ENCODE assay signal across 10 mouse cellular contexts in the genomic region with DNA sequence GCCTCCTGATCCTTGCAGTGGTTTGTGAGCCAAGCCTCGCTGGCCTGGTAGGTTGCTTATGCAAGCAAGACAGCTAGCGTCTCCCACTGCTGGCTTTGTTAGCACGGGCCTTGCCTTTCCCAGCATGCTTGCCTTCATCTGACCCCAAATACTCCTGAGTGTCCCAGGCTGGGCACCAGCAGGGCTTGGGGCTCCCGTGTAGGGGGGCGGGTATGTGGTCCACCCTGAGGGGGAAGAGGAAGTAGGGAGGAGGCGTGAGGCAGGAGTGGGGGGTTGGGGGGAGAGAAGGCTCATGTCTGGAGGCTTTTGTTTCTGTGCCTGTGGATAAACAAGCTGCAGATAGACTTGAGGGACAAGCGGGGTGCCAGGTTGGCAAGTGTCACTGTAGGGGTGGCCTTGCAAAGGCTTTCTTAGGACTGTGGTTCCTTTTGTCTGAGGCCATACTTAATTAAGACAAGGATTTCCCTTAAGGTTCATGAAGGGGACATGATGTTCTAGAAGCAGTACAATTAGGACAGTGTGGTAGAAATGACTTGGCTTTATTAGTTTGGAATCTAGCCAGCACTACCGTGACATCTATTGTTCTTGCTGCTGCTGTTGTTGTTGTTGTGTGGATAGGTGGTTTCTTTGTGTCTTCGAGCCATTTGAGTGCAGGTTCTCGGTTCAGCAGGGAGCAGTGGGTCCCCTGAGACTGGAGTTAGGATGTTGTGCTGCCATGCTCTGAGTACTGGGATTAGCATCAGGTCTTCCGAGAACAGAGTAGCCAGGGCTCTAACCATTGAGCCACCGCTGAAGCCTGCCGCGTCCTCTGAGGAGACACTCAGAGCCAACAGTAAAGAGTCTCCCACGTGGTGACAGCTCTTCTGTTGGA. TPM values are rescaled to one million over a fixed set of nuclear protein-coding genes. Genes with fewer than 3 reads are reported as not detected.
DNase-seq lines count a peak whose midpoint lies in the region; ATAC-seq lines count a peak whose summit lies in the region.
"Had no signal": no experiment of that assay in that cellular context is flagged by ENCODE, and none has a peak within 500 bp of the region (broad histone marks: within the 10 kb centered on the region; RNA-seq: fewer than 3 reads in every experiment).

No protein-coding gene starts in this region.

- intact Hi-C loops in left cerebral cortex, postnatal 4 days (cut with DNase I): loop anchor here (10.0 kb wide), 1 partner anchor 371 kb away; no protein-coding TSS in a partner anchor

- WGBS in midbrain, embryonic 10.5 days: 74% methylated on average over 15 of the region's 15 CpGs
- 75% methylated on average over 15 of the region's 15 CpGs for WGBS in midbrain, embryonic 11.5 days
- 58% methylated on average over 15 of the region's 15 CpGs for WGBS in heart, embryonic 16.5 days
- 83% methylated on average over 15 of the region's 15 CpGs for WGBS in limb, embryonic 10.5 days

- DNase-seq in midbrain, embryonic 10.5 days (ENCODE audit: low spot score): no peak
- no peak for DNase-seq in midbrain, embryonic 11.5 days (ENCODE audit: low spot score, missing footprints)
- DNase-seq in limb, embryonic 10.5 days (ENCODE audit: low spot score): no peak
- no peak for DNase-seq in spleen, postnatal 36 days (ENCODE audit: low spot score in 2 of 2)
- DNase-seq in left cerebral cortex, postnatal 4 days: no peak
- DNase-seq in embryo, embryonic 11 days: no peak
- DNase-seq: cerebellum, postnatal 25 days had no signal

- H3K36me3 ChIP-seq in midbrain, embryonic 10.5 days: peaks cover 67% of the 10 kb centered on the region
- peaks cover 9% of the 10 kb centered on the region; the same call in 1 of the 2 replicates for H3K36me3 ChIP-seq in midbrain, embryonic 11.5 days (ENCODE audit: control insufficient read depth, insufficient read depth, low read length)
- peaks cover 12% of the 10 kb centered on the region for H3K36me3 ChIP-seq in heart, embryonic 16.5 days (ENCODE audit: control insufficient read depth, insufficient read depth)
- H3K36me3 ChIP-seq in limb, embryonic 10.5 days: peaks cover 70% of the 10 kb centered on the region

- peak overlapping the region; percentile 71 for H3K27ac ChIP-seq in midbrain, embryonic 10.5 days (replicated peaks)
- no peak overlapping the region for H3K27ac ChIP-seq in midbrain, embryonic 11.5 days (ENCODE audit: low read depth, low read length)
- 0 out of 2 replicates have a peak overlapping the region, but pooled peaks have one; percentile 8 for H3K27ac ChIP-seq in heart, embryonic 16.5 days (ENCODE audit: low read length)
- peak overlapping the region; percentile 77 for H3K27ac ChIP-seq in limb, embryonic 10.5 days
- H3K27ac ChIP-seq: macrophage had no signal

- H3K4me3 ChIP-seq in midbrain, embryonic 10.5 days: no peak overlapping the region
- H3K4me3 ChIP-seq in midbrain, embryonic 11.5 days (ENCODE audit: low read depth, low read length): no peak overlapping the region
- no peak overlapping the region for H3K4me3 ChIP-seq in heart, embryonic 16.5 days (ENCODE audit: low read length)
- no peak overlapping the region for H3K4me3 ChIP-seq in limb, embryonic 10.5 days

- no peak for ATAC-seq in midbrain, embryonic 11.5 days (ENCODE audit: low FRiP score)
- ATAC-seq in heart, embryonic 16.5 days (replicated peaks; ENCODE audit: extremely low read depth, insufficient read depth, low FRiP score): 0 out of 2 replicates have a peak, but pooled peaks have one; percentile 17
- ATAC-seq: Patski had no signal

- H3K27me3 ChIP-seq in midbrain, embryonic 10.5 days (ENCODE audit: low read depth, poor library complexity, severe bottlenecking): no peaks in the 10 kb centered on the region
- no peaks in the 10 kb centered on the region for H3K27me3 ChIP-seq in midbrain, embryonic 11.5 days (ENCODE audit: control insufficient read depth, insufficient read depth, low read length)
- no peaks in the 10 kb centered on the region for H3K27me3 ChIP-seq in heart, embryonic 16.5 days (ENCODE audit: control insufficient read depth, insufficient read depth, low read length)
- H3K27me3 ChIP-seq in limb, embryonic 10.5 days (ENCODE audit: low read depth, poor library complexity, severe bottlenecking): no peaks in the 10 kb centered on the region
- H3K27me3 ChIP-seq: Patski had no signal

- H3K4me2 ChIP-seq in midbrain, embryonic 11.5 days: no peak overlapping the region
- H3K4me2 ChIP-seq in heart, embryonic 16.5 days (ENCODE audit: low read depth, low read length): no peak overlapping the region

- peaks cover 5% of the 10 kb centered on the region; the same call in 1 of the 2 replicates for H3K4me1 ChIP-seq in midbrain, embryonic 10.5 days
- no peaks in the 10 kb centered on the region for H3K4me1 ChIP-seq in midbrain, embryonic 11.5 days (ENCODE audit: control insufficient read depth, insufficient read depth, low read length)
- peaks cover 32% of the 10 kb centered on the region for H3K4me1 ChIP-seq in heart, embryonic 16.5 days (ENCODE audit: control insufficient read depth, insufficient read depth, low read length)
- H3K4me1 ChIP-seq in limb, embryonic 10.5 days: peaks cover 7% of the 10 kb centered on the region

- no peaks in the 10 kb centered on the region for H3K9me3 ChIP-seq in midbrain, embryonic 10.5 days (replicated peaks)
- H3K9me3 ChIP-seq in midbrain, embryonic 11.5 days (ENCODE audit: control insufficient read depth, low read length): no peaks in the 10 kb centered on the region
- no peaks in the 10 kb centered on the region for H3K9me3 ChIP-seq in heart, embryonic 16.5 days (replicated peaks; ENCODE audit: control insufficient read depth, low read length)
- H3K9me3 ChIP-seq in limb, embryonic 10.5 days (replicated peaks): no peaks in the 10 kb centered on the region

- H3K9ac ChIP-seq in midbrain, embryonic 11.5 days (ENCODE audit: low read length): no peak overlapping the region
- no peak overlapping the region for H3K9ac ChIP-seq in heart, embryonic 16.5 days (ENCODE audit: low read length)

RNA-seq across cellular contexts. Expression of gene Mrln, which starts 21.0 kb away (rescaled TPM):
- 0.50 and 0.53 TPM in 2 replicates for polyA plus RNA-seq in midbrain, embryonic 10.5 days (2016; fragmentation: Nextera tagmentation; extraction: Ambion mirVana)
- 0.65 TPM in 1 of 2 replicates, not detected in the other for polyA plus RNA-seq in midbrain, embryonic 11.5 days (2014; fragmentation: Nextera tagmentation; extraction: Ambion mirVana)
- polyA plus RNA-seq in heart, embryonic 16.5 days (2015; fragmentation: Nextera tagmentation; extraction: Ambion mirVana): 0.64 and 1.9 TPM in 2 replicates
- 0.39 and 2.9 TPM in 2 replicates for polyA plus RNA-seq in limb, embryonic 10.5 days (2016; fragmentation: Nextera tagmentation; extraction: Ambion mirVana)
- 1 to 10 TPM in 1 of 2 experiments, not detected in 1; 1.1 TPM for total RNA-seq in left cerebral cortex, postnatal 4 days (2021)
- polyA plus RNA-seq: macrophage, Patski had no signal
